Mouse (Mus musculus) midbrain, embryonic 16.5 days (tissue): ENCODE data around the gene Akr1d1. TPM values are rescaled to one million over a fixed set of nuclear protein-coding genes. Genes with fewer than 3 reads are reported as not detected.

Source experiments
- ATAC-seq: fragments of 200-750 bp; cut with Nextera tagmentation; 2 replicates; pipeline ENCODE4 v1.8.0; 2017; ENCODE audit warnings: moderate TSS enrichment
- H3K27ac ChIP-seq: fragments of 300-500 bp; sonication (generic); 2 replicates; pipeline ENCODE4 v1.5.1; 2014; ENCODE audit warnings: mild to moderate bottlenecking, low read length, mixed read lengths
- H3K27me3 ChIP-seq: fragments of 300-500 bp; sonication (generic); 2 replicates; pipeline ENCODE4 v1.6.1; 2014; ENCODE audit warnings: low read depth, low read length, mixed read lengths; ENCODE audit not compliant: control insufficient read depth, insufficient read depth
- H3K36me3 ChIP-seq: fragments of 300-500 bp; sonication (generic); 2 replicates; pipeline ENCODE4 v1.6.1; 2014; ENCODE audit warnings: mild to moderate bottlenecking, low read length, moderate library complexity, mixed read lengths; ENCODE audit not compliant: control insufficient read depth, insufficient read depth
- H3K4me1 ChIP-seq: fragments of 300-500 bp; sonication (generic); 2 replicates; pipeline ENCODE4 v1.6.1; 2014; ENCODE audit warnings: mild to moderate bottlenecking, low read length, mixed read lengths; ENCODE audit not compliant: control insufficient read depth, insufficient read depth
- H3K4me2 ChIP-seq: fragments of 300-500 bp; sonication (generic); 2 replicates; pipeline ENCODE4 v1.6.1; 2014; ENCODE audit warnings: mild to moderate bottlenecking, low read length, mixed read lengths
- H3K4me3 ChIP-seq: fragments of 300-500 bp; sonication (generic); 2 replicates; pipeline ENCODE4 v1.5.1; 2014; ENCODE audit warnings: low read depth, mild to moderate bottlenecking, low read length, moderate library complexity, mixed read lengths
- H3K9ac ChIP-seq: fragments of 300-500 bp; sonication (generic); 2 replicates; pipeline ENCODE4 v1.6.1; 2014; ENCODE audit warnings: low read depth, low read length, mixed read lengths
- H3K9me3 ChIP-seq: fragments of 300-500 bp; sonication (generic); replicated peaks from 2 replicates; pipeline ENCODE4 v1.6.1; 2014; ENCODE audit warnings: mild to moderate bottlenecking, low read length, mixed read lengths; ENCODE audit not compliant: control insufficient read depth, poor library complexity, severe bottlenecking
- WGBS: fragments of 180-500 bp; shearing (Covaris S2); extraction: QIAGEN DNeasy Blood & Tissue Kit; methylation state at CpG from one replicate; pipeline ENCODE4 v1.1.7; 2014; 5-methylcytosine and 5-hydroxymethylcytosine counted together
- polyA plus RNA-seq: library from polyadenylated mRNA; unstranded; fragments of >200 nt; fragmentation: Nextera tagmentation; extraction: Ambion mirVana; gene quantifications from 2 replicates; pipeline ENCODE4 v1.2.1, GENCODE M21; 2015

The Akr1d1 gene
- polyA plus RNA-seq = not detected in 2 replicates

DNA sequence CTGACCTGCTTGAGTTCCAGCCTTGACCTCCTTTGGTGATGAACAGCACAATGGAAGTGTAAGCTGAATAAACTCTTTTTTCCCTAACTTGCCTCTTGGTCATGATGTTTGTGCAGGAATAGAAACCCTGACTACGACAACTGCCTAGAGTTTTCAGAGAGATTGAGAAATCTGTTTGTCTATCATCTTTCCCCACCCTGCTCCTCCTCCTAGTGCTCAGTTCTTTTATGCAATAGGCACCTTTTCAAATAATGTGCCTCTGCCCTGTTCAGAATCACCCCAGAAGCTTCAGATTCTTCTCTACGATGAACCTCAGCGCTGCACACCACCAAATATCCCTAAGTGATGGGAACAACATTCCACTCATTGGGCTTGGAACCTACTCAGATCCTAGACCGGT lies at the start of gene Akr1d1:
TSS of gene Akr1d1 (plus strand) at position 234 of the 400 bp plus-strand sequence.
- ATAC-seq = no peak
- 97% methylated on average over 4 of the region's 4 CpGs for WGBS
- H3K27me3 ChIP-seq = no peaks in the 10 kb centered on the region

DNA sequence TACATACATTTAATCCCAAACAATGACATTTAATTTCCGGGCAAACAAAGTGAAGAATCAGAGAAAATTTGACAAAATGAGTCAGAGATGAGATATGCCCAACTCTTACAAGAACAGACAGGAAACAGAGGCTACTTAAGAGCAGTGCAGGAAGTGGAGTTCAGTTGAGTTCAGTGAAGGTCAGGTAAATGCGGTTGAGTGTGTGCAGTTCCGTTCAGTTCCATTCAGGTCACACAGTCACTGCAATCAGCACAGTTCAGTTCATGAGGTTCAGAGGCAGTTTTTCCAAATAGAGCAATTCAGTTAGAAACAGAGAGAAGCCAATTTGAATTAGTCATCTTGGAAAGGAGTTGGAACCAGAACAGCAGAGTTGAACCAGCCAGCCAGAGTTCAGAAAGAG lies 48.8 kb upstream of the Akr1d1 start:
- WGBS = 94% methylated on average over 3 of the region's 3 CpGs

More for the DNA sequence above, at the start of gene Akr1d1:
- Histone ChIP-seq H3K4me3 (no peak within 1 kb of the TSS), H3K9ac (no peak within 1 kb of the TSS), H3K4me1 (no peaks in the 10 kb centered on the region), H3K4me2 (no peak within 1 kb of the TSS), H3K36me3 (no peaks in the 10 kb centered on the region), H3K27ac (no peak within 1 kb of the TSS), H3K9me3 (no peaks in the 10 kb centered on the region)

DNA sequence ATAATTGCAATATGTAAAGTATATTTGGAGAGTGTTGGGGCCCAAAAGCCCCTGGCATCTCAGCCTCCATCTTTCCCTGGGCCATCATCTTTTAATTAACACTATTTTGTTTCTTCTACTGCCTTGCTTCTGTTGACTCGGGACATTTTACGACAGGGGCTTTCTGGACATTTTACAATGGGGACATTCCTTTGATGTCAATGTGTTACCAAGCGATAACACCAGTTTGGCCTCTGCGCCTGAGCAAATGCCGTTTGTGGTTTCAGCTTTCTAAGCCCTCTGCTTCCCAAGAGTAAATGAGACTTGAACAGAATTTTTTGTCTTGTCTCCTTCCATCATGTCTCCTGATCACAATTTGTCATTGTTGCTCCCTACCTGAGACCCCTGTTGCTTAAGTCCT lies 46.7 kb upstream of the Akr1d1 start:
- H3K4me3 ChIP-seq = no peak overlapping the region
- no peak overlapping the region for H3K9ac ChIP-seq
- no peak for ATAC-seq
- H3K4me2 ChIP-seq = no peak overlapping the region
- H3K27ac ChIP-seq = no peak overlapping the region
- WGBS = 62% methylated on average over 5 of the region's 5 CpGs
- no peaks in the 10 kb centered on the region for H3K4me1 ChIP-seq
- no peaks in the 10 kb centered on the region for H3K27me3 ChIP-seq
- no peaks in the 10 kb centered on the region for H3K9me3 ChIP-seq
- no peaks in the 10 kb centered on the region for H3K36me3 ChIP-seq

More for the DNA sequence above, 48.8 kb upstream of the Akr1d1 start:
- no peaks in the 10 kb centered on the region for H3K36me3 ChIP-seq
- no peak overlapping the region for H3K9ac ChIP-seq
- no peaks in the 10 kb centered on the region for H3K9me3 ChIP-seq
- H3K27ac ChIP-seq = no peak overlapping the region
- no peak overlapping the region for H3K4me3 ChIP-seq
- no peaks in the 10 kb centered on the region for H3K27me3 ChIP-seq
- ATAC-seq = no peak
- no peaks in the 10 kb centered on the region for H3K4me1 ChIP-seq
- no peak overlapping the region for H3K4me2 ChIP-seq

DNA sequence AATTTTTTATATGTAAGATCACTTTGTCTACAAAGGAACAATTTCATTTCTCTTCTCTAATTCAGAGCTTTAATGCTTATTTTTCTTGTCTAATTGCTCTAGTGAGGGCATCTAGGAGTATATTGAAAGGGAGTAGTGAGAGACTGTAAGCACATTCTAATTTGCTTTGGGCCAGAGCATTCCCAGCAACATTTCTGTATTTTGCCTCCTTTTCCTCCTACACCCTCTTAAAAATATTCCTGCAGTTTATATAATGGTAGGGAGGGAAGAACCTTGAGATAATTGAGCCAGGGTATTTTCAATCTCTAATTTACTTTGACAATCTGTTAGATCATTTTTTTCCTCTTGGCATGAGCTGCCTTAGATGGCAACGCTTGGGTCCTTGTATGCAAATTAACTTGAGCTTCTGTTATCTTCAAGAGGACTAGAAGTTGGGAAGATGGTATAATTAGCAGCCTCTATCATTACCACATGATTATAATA lies 45.3 kb upstream of the Akr1d1 start:
- H3K27ac ChIP-seq = no peak overlapping the region
- H3K36me3 ChIP-seq = no peaks in the 10 kb centered on the region
- ATAC-seq = no peak
- H3K9ac ChIP-seq = no peak overlapping the region
- H3K4me3 ChIP-seq = no peak overlapping the region
- H3K9me3 ChIP-seq = no peaks in the 10 kb centered on the region
- WGBS = 76% methylated on average over 1 of the region's 1 CpGs
- H3K4me2 ChIP-seq = no peak overlapping the region
- no peaks in the 10 kb centered on the region for H3K4me1 ChIP-seq
- no peaks in the 10 kb centered on the region for H3K27me3 ChIP-seq

DNA sequence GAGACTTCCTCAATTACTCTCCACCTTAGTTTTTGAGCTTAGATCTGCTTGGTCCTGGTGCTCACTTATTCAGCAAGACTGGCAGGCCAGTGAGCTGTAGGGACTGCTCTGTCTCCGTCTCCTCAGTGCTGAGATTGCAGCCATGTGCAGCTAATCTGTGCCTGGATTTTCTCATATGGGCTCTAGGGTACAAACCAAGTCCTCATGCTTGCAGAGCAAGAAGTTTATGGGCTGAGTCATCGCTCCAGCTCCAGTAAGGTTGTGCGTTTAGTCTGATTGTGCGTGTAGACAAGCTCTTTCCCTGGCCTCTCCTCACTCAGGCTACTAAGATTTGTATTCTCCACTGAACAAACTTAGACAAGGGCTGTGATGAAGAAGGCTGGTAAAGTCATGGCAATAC lies 43.5 kb upstream of the Akr1d1 start:
- no peaks in the 10 kb centered on the region for H3K36me3 ChIP-seq
- H3K4me1 ChIP-seq = no peaks in the 10 kb centered on the region
- ATAC-seq = no peak
- H3K9me3 ChIP-seq = no peaks in the 10 kb centered on the region
- H3K4me2 ChIP-seq = no peak overlapping the region
- no peaks in the 10 kb centered on the region for H3K27me3 ChIP-seq
- WGBS = 89% methylated on average over 4 of the region's 4 CpGs
- no peak overlapping the region for H3K9ac ChIP-seq
- no peak overlapping the region for H3K27ac ChIP-seq
- H3K4me3 ChIP-seq = no peak overlapping the region

DNA sequence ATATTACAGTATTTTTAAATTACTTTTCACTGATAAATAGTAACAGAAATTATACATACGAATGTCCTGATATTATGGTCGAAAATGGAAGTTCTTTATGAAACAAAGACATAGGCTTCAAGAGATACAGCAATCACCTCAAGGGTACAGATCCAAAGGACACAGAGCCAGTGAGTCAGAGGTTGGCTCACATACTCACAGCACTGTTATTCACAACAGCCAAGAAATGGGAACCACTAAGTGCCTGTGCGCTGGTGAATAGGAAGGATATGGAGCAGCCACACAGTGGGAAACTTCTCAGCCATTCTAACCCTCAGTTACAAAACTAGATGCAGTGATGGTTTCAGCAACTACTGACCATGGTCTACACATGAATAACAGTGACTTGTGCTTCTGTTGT lies 37.7 kb upstream of the Akr1d1 start:
- Histone ChIP-seq H3K4me3 (no peak overlapping the region), H3K9ac (no peak overlapping the region), H3K27me3 (no peaks in the 10 kb centered on the region), H3K27ac (no peak overlapping the region), H3K36me3 (no peaks in the 10 kb centered on the region), H3K9me3 (no peaks in the 10 kb centered on the region), H3K4me2 (no peak overlapping the region), H3K4me1 (no peaks in the 10 kb centered on the region)
- no peak for ATAC-seq
- WGBS = 85% methylated on average over 3 of the region's 3 CpGs

DNA sequence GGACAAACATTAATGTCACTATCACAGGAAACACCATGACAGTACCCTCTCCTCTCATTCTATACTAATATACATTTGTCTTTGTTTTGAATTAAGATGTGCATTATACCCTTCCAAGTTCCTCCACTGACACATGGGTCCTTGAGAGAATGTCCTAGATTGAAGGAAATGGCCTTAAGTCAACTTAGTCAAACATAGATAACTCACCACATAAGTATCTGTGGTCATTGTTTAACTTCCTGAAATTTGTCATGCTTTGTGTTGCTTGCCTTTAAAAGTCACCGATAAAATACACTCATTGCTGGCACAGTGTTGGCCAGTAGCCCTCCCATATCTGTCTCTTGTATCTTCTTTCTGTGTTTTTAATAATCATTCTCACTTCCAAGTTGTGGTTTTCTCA lies 35.0 kb upstream of the Akr1d1 start:
- Histone ChIP-seq H3K9me3 (0 out of 2 replicates have a peak, but pooled peaks cover 7% of the 10 kb centered on the region), H3K36me3 (no peaks in the 10 kb centered on the region), H3K4me2 (no peak overlapping the region), H3K9ac (no peak overlapping the region), H3K27me3 (no peaks in the 10 kb centered on the region), H3K4me1 (no peaks in the 10 kb centered on the region), H3K27ac (no peak overlapping the region), H3K4me3 (no peak overlapping the region)
- ATAC-seq = no peak
- 95% methylated on average over 1 of the region's 1 CpGs for WGBS

DNA sequence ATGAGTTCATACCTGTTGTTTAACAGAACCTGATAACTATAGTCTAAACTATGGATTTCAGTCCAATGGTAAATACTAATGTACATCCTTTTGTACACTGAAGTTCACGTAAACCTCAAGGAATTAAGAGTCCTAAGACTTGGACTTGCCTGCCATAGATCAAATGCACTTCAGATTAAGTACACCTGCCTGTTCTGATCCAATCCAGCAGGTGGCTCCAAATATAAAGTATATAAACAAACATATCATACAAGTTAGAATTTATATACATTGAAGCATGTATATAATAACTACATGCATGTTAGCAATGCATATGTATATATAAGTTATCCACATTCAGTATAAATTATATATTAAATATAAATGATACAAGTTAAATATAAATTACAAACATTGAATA lies 33.1 kb upstream of the Akr1d1 start:
- no peaks in the 10 kb centered on the region for H3K4me1 ChIP-seq
- WGBS = 96% methylated on average over 1 of the region's 1 CpGs
- no peak overlapping the region for H3K27ac ChIP-seq

DNA sequence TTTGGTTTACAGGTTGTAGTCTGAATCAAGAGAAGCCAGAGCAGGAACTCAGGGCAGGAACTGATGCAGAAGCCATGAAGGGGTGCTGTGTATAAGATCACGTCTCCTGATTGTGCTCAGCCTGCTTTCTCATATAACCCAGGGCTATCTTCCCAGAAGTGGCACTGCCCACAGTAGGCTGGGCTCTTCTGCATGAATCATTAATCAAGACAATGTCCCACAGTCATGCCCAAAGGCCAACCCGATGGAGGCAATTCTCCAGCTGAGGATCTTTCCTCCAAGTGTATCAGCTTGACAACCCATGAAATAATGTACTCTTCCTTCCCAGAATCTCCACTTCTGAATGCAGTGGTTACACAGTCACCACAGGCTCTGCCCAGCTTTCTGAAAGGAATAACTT lies 24.4 kb upstream of the Akr1d1 start:
- H3K9ac ChIP-seq = no peak overlapping the region
- no peak overlapping the region for H3K4me3 ChIP-seq
- WGBS = 87% methylated on average over 2 of the region's 2 CpGs
- H3K9me3 ChIP-seq = no peaks in the 10 kb centered on the region
- no peaks in the 10 kb centered on the region for H3K4me1 ChIP-seq
- no peak overlapping the region for H3K4me2 ChIP-seq
- ATAC-seq = no peak
- no peaks in the 10 kb centered on the region for H3K27me3 ChIP-seq
- H3K36me3 ChIP-seq = no peaks in the 10 kb centered on the region
- no peak overlapping the region for H3K27ac ChIP-seq

More for the DNA sequence above, 33.1 kb upstream of the Akr1d1 start:
- H3K36me3 ChIP-seq = no peaks in the 10 kb centered on the region
- no peaks in the 10 kb centered on the region for H3K27me3 ChIP-seq
- no peak for ATAC-seq
- no peak overlapping the region for H3K4me2 ChIP-seq
- H3K4me3 ChIP-seq = no peak overlapping the region
- no peak overlapping the region for H3K9ac ChIP-seq
- H3K9me3 ChIP-seq = 0 out of 2 replicates have a peak, but pooled peaks cover 10% of the 10 kb centered on the region
